Mouse (Mus musculus): ENCODE measurements around the gene Exoc3l4.

GRCm38 (mm10) chr12:111412581-111413284, 4.1 kb upstream of the Exoc3l4 start:
- TF ChIP-seq FOSL1 (IDR thresholded peaks at IDR 0.05; ENCODE audit: insufficient read depth, low read length, poor library complexity, severe bottlenecking) (no peak), CTCF (IDR thresholded peaks at IDR 0.05; ENCODE audit: control insufficient read depth, insufficient read depth, insufficient read length) (no peak)
